Mouse (Mus musculus): ENCODE measurements around the gene Anxa1.

GRCm38 (mm10) chr19:20437043-20437442 lies 46.3 kb upstream of the Anxa1 start:
- no peak for TF ChIP-seq POLR2A (IDR thresholded peaks at IDR 0.05; ENCODE audit: extremely low read depth, insufficient read depth, low read length)
- no peak for TF ChIP-seq CTCF (IDR thresholded peaks at IDR 0.05; ENCODE audit: low read depth, low read length)

All from liver, adult 2 months (tissue).